Mouse (Mus musculus) forebrain, embryonic 10.5 days (tissue): ENCODE data around the gene Tnfrsf1a. TPM values are rescaled to one million over a fixed set of nuclear protein-coding genes. Genes with fewer than 3 reads are reported as not detected.

Source experiments
- polyA plus RNA-seq: library from polyadenylated mRNA; unstranded; fragments of >200 nt; fragmentation: Nextera tagmentation; extraction: Ambion mirVana; gene quantifications from 2 replicates; pipeline ENCODE4 v1.2.1, GENCODE M21; 2016

Tnfrsf1a gene
- polyA plus RNA-seq, 1 experiment from 2014 or later, result 24.1 TPM

Other genes with a start within 250 kb of the Tnfrsf1a start
- gene Nop2, start 217.5 kb upstream of the Tnfrsf1a start, polyA plus RNA-seq, result 101 and 103 TPM in 2 replicates
- gene Iffo1, start 204.1 kb upstream of the Tnfrsf1a start, polyA plus RNA-seq, result 9.2 and 10.0 TPM in 2 replicates
- 3,225 and 3,313 TPM in 2 replicates for gene Gapdh, start 182.9 kb upstream of the Tnfrsf1a start, polyA plus RNA-seq
- gene Ncapd2, start 157.7 kb upstream of the Tnfrsf1a start, polyA plus RNA-seq, result 271 and 274 TPM in 2 replicates
- gene Mrpl51, start 157.6 kb upstream of the Tnfrsf1a start, polyA plus RNA-seq, result 232 and 239 TPM in 2 replicates
- 3.8 and 4.7 TPM in 2 replicates for gene Vamp1, start 133.8 kb upstream of the Tnfrsf1a start, polyA plus RNA-seq
- 1.6 and 2.1 TPM in 2 replicates for gene Tapbpl, start 117.5 kb upstream of the Tnfrsf1a start, polyA plus RNA-seq
- gene Cd27, start 112.4 kb upstream of the Tnfrsf1a start, polyA plus RNA-seq, result 1.1 and 1.7 TPM in 2 replicates
- gene Tuba3a, start 63.3 kb upstream of the Tnfrsf1a start, polyA plus RNA-seq, result 0.12 TPM in 1 of 2 replicates, not detected in the other
- 16.1 and 17.2 TPM in 2 replicates for gene Ltbr, start 35.5 kb upstream of the Tnfrsf1a start, polyA plus RNA-seq
- gene Scnn1a, start 28.7 kb upstream of the Tnfrsf1a start, polyA plus RNA-seq, result 0.20 and 0.30 TPM in 2 replicates
- 0.07 TPM in 2 replicates for gene Plekhg6, start 31.4 kb downstream of the Tnfrsf1a start, polyA plus RNA-seq
- gene Cd9, start 145.4 kb downstream of the Tnfrsf1a start, polyA plus RNA-seq, result 35.3 and 38.2 TPM in 2 replicates
- gene Vwf, start 197.4 kb downstream of the Tnfrsf1a start, polyA plus RNA-seq, result 4.1 and 5.9 TPM in 2 replicates